Mouse (Mus musculus): ENCODE data around the gene Hand2. TPM values are rescaled to one million over a fixed set of nuclear protein-coding genes. Genes with fewer than 3 reads are reported as not detected.

Hand2 gene
- polyA plus RNA-seq, 1 experiment from 2014 or later = 5.1 TPM

DNA sequence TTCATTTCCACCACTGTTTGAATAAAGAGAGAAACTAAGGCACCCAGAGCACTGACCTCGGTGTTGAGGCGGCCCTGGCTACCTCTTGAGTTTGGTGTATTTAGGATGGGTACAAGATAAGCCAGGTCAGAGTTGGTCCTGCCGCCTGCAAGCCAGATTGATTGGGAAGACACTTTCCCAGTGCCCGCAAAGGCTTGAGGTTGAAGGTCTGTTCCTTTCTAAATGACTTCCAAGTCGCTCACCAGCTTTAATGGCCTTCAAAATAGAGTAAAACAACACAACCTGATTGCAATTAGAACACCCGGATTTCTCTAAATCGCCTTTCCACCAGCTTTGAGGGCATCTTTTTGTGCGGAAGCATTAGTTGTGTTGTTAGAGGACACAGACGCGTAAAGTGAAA is 7.2 kb upstream of the Hand2 start:
- Histone ChIP-seq H3K4me3 (ENCODE audit: low read length) (no peak overlapping the region), H3K9me3 (ENCODE audit: control insufficient read depth, low read length) (no peaks in the 10 kb centered on the region), H3K4me2 (ENCODE audit: low read depth, low read length) (no peak overlapping the region), H3K9ac (ENCODE audit: low read depth, low read length) (no peak overlapping the region), H3K36me3 (ENCODE audit: control insufficient read depth, insufficient read depth, low read length) (no peaks in the 10 kb centered on the region), H3K4me1 (ENCODE audit: control insufficient read depth, insufficient read depth, low read length) (peaks cover 7% of the 10 kb centered on the region; the same call in 1 of the 2 replicates), H3K27ac (ENCODE audit: low read length) (no peak overlapping the region), H3K27me3 (replicated peaks; ENCODE audit: control insufficient read depth, insufficient read depth, low read length) (peaks cover 24% of the 10 kb centered on the region)
- 38% methylated on average over 10 of the region's 10 CpGs for WGBS
- ATAC-seq = no peak

DNA sequence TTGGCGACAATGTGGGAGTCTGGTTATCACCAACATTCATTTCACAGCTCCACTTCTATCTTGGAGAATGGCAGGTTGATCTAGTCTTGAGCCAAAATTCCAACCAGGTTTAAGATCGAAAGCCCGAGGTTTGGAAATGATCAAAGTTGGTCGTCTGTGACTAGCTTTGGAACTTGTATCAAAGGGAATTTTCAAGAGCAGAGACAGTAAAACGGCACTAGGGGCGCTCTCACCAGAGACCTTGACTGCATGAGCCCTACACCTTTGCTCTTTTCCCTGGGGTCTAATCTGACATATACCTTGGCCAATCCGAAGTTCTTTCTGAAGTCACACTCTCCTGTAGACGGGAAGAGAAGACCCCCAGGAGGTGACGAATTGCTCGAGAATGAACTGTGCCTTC is 6.6 kb upstream of the Hand2 start:
- ATAC-seq = no peak
- WGBS = 21% methylated on average over 10 of the region's 10 CpGs

DNA sequence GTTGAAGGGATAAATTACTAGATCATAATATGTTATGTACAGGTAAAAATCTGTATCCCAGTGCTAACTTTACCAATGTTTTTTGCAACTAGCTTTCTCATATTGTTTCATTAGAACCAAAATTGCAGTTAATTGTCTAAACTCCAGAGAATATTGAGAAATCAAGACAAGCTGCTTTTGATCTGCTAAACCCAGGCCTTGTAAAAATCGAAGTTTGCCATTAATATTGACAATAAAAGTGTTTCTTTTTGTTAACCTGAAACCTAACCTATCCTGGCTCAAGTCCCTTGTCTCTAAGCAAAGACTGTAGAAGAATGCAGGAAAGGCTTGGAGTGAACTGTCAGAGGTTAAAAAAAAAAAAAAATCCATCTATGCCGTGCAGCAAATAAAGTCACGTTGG is 5.3 kb upstream of the Hand2 start:
- ATAC-seq = no peak
- H3K27me3 ChIP-seq (replicated peaks; ENCODE audit: control insufficient read depth, insufficient read depth, low read length) = peaks cover 27% of the 10 kb centered on the region
- no peak overlapping the region for H3K4me3 ChIP-seq (ENCODE audit: low read length)
- H3K9ac ChIP-seq (ENCODE audit: low read depth, low read length) = no peak overlapping the region
- H3K4me2 ChIP-seq (ENCODE audit: low read depth, low read length) = no peak overlapping the region
- 24% methylated on average over 3 of the region's 3 CpGs for WGBS
- no peaks in the 10 kb centered on the region for H3K36me3 ChIP-seq (ENCODE audit: control insufficient read depth, insufficient read depth, low read length)
- no peaks in the 10 kb centered on the region for H3K9me3 ChIP-seq (ENCODE audit: control insufficient read depth, low read length)
- no peak overlapping the region for H3K27ac ChIP-seq (ENCODE audit: low read length)
- peaks cover 7% of the 10 kb centered on the region; the same call in 1 of the 2 replicates for H3K4me1 ChIP-seq (ENCODE audit: control insufficient read depth, insufficient read depth, low read length)

More for the DNA sequence above, 6.6 kb upstream of the Hand2 start:
- Histone ChIP-seq H3K4me1 (ENCODE audit: control insufficient read depth, insufficient read depth, low read length) (peaks cover 7% of the 10 kb centered on the region; the same call in 1 of the 2 replicates), H3K27ac (ENCODE audit: low read length) (no peak overlapping the region), H3K4me2 (ENCODE audit: low read depth, low read length) (no peak overlapping the region), H3K36me3 (ENCODE audit: control insufficient read depth, insufficient read depth, low read length) (no peaks in the 10 kb centered on the region), H3K4me3 (ENCODE audit: low read length) (no peak overlapping the region), H3K9me3 (ENCODE audit: control insufficient read depth, low read length) (no peaks in the 10 kb centered on the region), H3K9ac (ENCODE audit: low read depth, low read length) (no peak overlapping the region), H3K27me3 (replicated peaks; ENCODE audit: control insufficient read depth, insufficient read depth, low read length) (peaks cover 25% of the 10 kb centered on the region)

DNA sequence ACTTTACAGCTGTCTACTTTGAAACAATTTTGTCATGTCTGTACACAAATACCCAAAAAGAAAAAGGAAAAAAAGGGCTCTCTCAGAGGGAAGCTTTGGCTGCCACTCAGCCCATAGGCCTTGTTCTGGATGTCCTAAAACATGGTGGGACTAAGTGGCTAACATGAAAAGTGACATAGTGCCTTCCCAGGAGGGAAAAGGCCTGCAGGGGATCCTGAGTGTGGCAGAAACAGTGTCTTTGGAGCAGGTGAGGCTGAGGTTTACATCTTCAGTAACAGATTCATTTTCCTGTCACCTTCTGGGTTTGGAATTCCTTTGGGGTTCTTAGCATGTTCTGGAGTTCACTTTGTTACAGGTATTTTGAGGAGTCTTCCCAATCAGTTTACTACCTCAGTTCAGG is 3.7 kb upstream of the Hand2 start:
- Histone ChIP-seq H3K27me3 (replicated peaks; ENCODE audit: control insufficient read depth, insufficient read depth, low read length) (peaks cover 36% of the 10 kb centered on the region), H3K4me3 (ENCODE audit: low read length) (peak overlapping the region; percentile 18), H3K36me3 (ENCODE audit: control insufficient read depth, insufficient read depth, low read length) (no peaks in the 10 kb centered on the region), H3K4me1 (ENCODE audit: control insufficient read depth, insufficient read depth, low read length) (peaks cover 7% of the 10 kb centered on the region; the same call in 1 of the 2 replicates), H3K9ac (ENCODE audit: low read depth, low read length) (no peak overlapping the region), H3K9me3 (ENCODE audit: control insufficient read depth, low read length) (no peaks in the 10 kb centered on the region), H3K27ac (ENCODE audit: low read length) (no peak overlapping the region), H3K4me2 (ENCODE audit: low read depth, low read length) (no peak overlapping the region; the same call in 1 of the 2 replicates)
- ATAC-seq = no peak

DNA sequence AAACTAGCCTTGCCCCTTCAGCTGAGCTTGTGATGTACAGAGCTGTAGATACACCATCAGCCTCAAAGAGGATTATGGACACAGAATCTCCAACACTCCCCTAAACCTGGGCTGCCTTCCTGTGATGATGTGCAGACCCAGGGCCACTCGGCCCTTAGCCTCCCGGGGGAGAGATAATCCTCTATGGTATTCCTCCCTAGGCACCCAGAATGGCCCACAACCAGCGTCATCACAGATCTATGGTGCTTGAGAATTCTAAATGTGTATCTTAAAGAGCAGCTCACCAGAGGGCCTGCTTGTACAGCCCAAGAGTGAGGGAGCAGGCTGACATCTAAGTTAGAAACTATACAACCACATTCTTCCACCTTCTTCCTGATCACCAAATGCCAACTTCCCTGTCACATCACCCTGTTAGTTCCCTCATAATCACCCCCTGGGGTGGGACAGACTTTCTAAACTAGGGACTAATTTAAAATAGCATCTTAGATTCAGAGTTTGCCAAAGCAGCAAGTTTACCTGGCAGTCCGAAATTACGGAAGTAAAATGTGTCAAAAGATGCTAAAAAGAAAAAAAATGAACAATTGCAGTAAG is 2.8 kb upstream of the Hand2 start:
- peak overlapping the region; percentile 45; the same call in 1 of the 2 replicates for H3K27ac ChIP-seq (ENCODE audit: low read length)
- H3K4me3 ChIP-seq (ENCODE audit: low read length) = peak overlapping the region; percentile 24
- WGBS = 17% methylated on average over 5 of the region's 5 CpGs
- H3K36me3 ChIP-seq (ENCODE audit: control insufficient read depth, insufficient read depth, low read length) = no peaks in the 10 kb centered on the region
- peak overlapping the region; percentile 13; the same call in 1 of the 2 replicates for H3K4me2 ChIP-seq (ENCODE audit: low read depth, low read length)
- peaks cover under 1% of the 10 kb centered on the region; the same call in 1 of the 2 replicates for H3K4me1 ChIP-seq (ENCODE audit: control insufficient read depth, insufficient read depth, low read length)
- peaks cover 41% of the 10 kb centered on the region for H3K27me3 ChIP-seq (replicated peaks; ENCODE audit: control insufficient read depth, insufficient read depth, low read length)
- no peaks in the 10 kb centered on the region for H3K9me3 ChIP-seq (ENCODE audit: control insufficient read depth, low read length)
- no peak for ATAC-seq
- H3K9ac ChIP-seq (ENCODE audit: low read depth, low read length) = peak overlapping the region; percentile 59

DNA sequence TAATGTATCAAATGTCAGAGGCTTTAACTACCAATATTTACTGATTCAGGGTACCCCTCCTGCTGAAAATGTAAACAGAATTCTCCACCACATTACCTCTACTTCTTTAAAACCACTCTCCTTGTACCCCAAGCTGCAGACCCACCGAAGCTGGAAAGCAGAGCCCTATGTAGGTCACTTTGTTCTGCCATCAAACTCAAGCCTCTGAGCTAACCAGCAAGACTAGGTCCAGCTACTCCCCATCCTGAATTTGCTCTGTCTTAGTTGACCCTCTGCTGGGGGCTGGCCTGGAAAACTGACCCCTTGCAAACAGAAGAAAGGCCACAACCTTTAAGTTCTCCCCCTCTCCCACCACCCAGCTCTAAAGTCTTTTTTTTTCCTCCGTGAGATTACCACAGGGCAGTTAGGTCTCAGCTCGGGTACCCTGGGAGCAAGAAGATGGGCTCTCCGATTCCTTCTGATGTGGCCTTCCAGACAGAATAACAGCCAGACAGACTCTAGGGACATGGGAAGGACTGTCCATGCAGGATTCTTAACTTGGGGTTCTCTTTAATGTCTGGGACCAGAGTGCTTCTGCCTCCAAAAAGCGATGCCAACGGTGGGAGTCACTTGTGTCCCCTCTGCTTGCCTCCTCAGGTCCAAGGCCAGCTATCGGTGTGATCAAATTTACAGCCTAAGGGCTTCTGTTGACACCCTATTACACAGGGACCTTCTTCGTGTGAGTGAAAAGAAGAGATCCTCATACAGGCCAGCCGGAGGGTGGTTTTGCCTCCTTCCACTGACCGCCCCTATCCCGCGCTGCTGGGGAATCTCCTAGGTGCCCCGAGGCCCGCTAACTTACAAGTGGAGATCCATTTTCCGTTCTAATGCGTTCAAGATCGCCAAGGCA is 1.4 kb upstream of the Hand2 start:
- Histone ChIP-seq H3K4me3 (ENCODE audit: low read length) (peak overlapping the region; percentile 67), H3K4me2 (ENCODE audit: low read depth, low read length) (peak overlapping the region; percentile 69), H3K9me3 (ENCODE audit: control insufficient read depth, low read length) (no peaks in the 10 kb centered on the region), H3K4me1 (ENCODE audit: control insufficient read depth, insufficient read depth, low read length) (no peaks in the 10 kb centered on the region), H3K36me3 (ENCODE audit: control insufficient read depth, insufficient read depth, low read length) (no peaks in the 10 kb centered on the region), H3K27ac (ENCODE audit: low read length) (peak overlapping the region; percentile 42; the same call in 1 of the 2 replicates), H3K9ac (ENCODE audit: low read depth, low read length) (peak overlapping the region; percentile 32), H3K27me3 (replicated peaks; ENCODE audit: control insufficient read depth, insufficient read depth, low read length) (peaks cover 44% of the 10 kb centered on the region)
- no peak for ATAC-seq
- WGBS = 12% methylated on average over 17 of the region's 17 CpGs

DNA sequence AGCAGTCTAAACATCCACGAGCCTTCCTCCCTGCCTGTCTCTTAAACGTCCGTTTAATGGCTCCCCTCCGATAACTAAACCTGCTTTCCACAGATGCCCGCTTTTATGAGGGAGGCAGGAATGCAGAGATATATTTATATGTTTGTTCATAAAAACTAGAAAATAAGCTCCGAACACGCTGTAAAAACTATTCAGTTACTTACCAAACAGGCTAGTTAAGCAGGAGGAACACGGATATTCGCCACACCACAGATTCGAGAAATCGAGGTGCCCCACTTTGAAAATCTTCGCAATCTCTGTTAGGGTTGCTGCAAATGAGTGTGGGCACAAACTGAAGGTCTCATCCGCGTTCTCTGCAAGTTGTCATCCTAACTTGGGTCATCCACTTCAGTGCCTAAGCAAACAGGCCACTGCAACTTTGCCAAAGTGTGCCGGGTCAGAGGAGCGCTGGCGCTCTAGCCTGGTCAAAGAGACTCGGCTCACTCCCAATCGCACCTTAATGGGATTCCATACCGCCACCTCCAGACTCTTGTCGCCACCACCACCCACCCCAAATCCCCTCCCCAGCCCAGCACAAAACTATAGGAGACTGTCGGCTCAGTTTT is 700 bp upstream of the Hand2 start:
- Histone ChIP-seq H3K9me3 (ENCODE audit: control insufficient read depth, low read length) (no peaks in the 10 kb centered on the region), H3K9ac (ENCODE audit: low read depth, low read length) (peak overlapping the region; percentile 32), H3K4me1 (ENCODE audit: control insufficient read depth, insufficient read depth, low read length) (no peaks in the 10 kb centered on the region), H3K4me2 (ENCODE audit: low read depth, low read length) (peak overlapping the region; percentile 69), H3K4me3 (ENCODE audit: low read length) (peak overlapping the region; percentile 67), H3K27ac (ENCODE audit: low read length) (peak overlapping the region; percentile 49; the same call in 1 of the 2 replicates), H3K36me3 (ENCODE audit: control insufficient read depth, insufficient read depth, low read length) (no peaks in the 10 kb centered on the region), H3K27me3 (replicated peaks; ENCODE audit: control insufficient read depth, insufficient read depth, low read length) (peaks cover 41% of the 10 kb centered on the region)
- no peak for ATAC-seq
- WGBS = 2% methylated on average over 22 of the region's 22 CpGs

DNA sequence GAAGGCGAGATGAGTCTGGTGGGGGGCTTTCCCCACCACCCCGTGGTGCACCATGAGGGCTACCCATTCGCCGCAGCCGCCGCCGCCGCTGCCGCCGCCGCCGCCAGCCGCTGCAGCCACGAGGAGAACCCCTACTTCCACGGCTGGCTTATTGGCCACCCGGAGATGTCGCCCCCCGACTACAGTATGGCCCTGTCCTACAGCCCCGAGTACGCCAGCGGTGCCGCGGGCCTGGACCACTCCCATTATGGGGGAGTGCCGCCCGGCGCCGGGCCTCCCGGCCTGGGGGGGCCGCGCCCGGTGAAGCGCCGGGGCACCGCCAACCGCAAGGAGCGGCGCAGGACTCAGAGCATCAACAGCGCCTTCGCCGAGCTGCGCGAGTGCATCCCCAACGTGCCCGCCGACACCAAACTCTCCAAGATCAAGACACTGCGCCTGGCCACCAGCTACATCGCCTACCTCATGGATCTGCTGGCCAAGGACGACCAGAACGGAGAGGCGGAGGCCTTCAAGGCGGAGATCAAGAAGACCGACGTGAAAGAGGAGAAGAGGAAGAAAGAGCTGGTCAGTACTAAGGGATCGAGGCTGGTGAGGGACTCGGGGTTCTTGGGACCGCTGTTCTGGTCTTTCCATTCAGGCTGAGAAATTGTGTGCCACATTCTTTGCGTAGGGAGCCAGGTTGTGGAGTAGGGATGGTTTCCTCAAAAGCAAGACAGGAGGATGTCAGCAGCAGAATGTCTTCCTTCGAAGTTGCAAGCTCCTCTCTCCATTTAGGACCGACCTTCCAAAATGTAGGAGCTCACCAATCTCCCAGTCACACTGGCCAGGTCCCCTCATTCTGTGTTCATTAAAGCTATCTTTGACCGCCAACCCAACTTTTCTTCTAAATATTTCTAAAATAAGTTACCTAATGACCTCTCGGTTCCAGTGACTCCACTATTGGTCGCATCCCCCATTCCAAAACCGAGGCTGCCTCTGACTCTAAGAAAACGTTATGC is 1.4 kb downstream of the Hand2 start:
- Histone ChIP-seq H3K9ac (ENCODE audit: low read depth, low read length) (peak overlapping the region; percentile 81), H3K4me2 (ENCODE audit: low read depth, low read length) (peak overlapping the region; percentile 69), H3K27me3 (replicated peaks; ENCODE audit: control insufficient read depth, insufficient read depth, low read length) (peaks cover 36% of the 10 kb centered on the region), H3K27ac (ENCODE audit: low read length) (peak overlapping the region; percentile 86), H3K36me3 (ENCODE audit: control insufficient read depth, insufficient read depth, low read length) (no peaks in the 10 kb centered on the region), H3K4me1 (ENCODE audit: control insufficient read depth, insufficient read depth, low read length) (no peaks in the 10 kb centered on the region), H3K9me3 (ENCODE audit: control insufficient read depth, low read length) (no peaks in the 10 kb centered on the region), H3K4me3 (ENCODE audit: low read length) (peak overlapping the region; percentile 67)
- peak; percentile 40 for ATAC-seq
- 1% methylated on average over 61 of the region's 64 CpGs for WGBS

Measured in intestine, embryonic 16.5 days (tissue).